Mouse (Mus musculus) CH12.LX (cell line): ENCODE results near the gene Agbl2. TPM values are rescaled to one million over a fixed set of nuclear protein-coding genes. Genes with fewer than 3 reads are reported as not detected.

Experiments
- DNase-seq: peaks from one replicate; pipeline ENCODE4 v3.0.0-alpha.2; 2013; ENCODE audit errors: extremely low read depth
- H3K27ac ChIP-seq: 2 replicates; pipeline ENCODE4 v1.5.1; 2012; ENCODE audit warnings: low read depth, mild to moderate bottlenecking, control low read depth, moderate library complexity; ENCODE audit not compliant: insufficient read depth
- H3K27me3 ChIP-seq: replicated peaks from 2 replicates; pipeline ENCODE3; 2012; ENCODE audit warnings: inconsistent platforms
- H3K36me3 ChIP-seq, 2 experiments: replicated peaks in 1 of 2; 2 replicates each; pipeline versions ENCODE3 to v1.6.1; 2012; ENCODE audit warnings: inconsistent platforms in 1 of 2, low read length in 1 of 2, mild to moderate bottlenecking in 1 of 2, mixed read lengths in 1 of 2, moderate library complexity in 1 of 2; ENCODE audit not compliant: control insufficient read depth in 1 of 2, insufficient read depth in 1 of 2
- H3K4me1 ChIP-seq, 2 experiments: 2 replicates each; pipeline ENCODE4 v1.6.1; 2012; ENCODE audit warnings: inconsistent platforms in 1 of 2, moderate library complexity in 1 of 2; ENCODE audit not compliant: insufficient read depth in 2 of 2, control insufficient read depth in 1 of 2
- H3K4me2 ChIP-seq: 2 replicates; pipeline ENCODE4 v1.6.1; 2012; ENCODE audit warnings: low read depth, mild to moderate bottlenecking, control low read depth; ENCODE audit not compliant: poor library complexity, insufficient read depth, severe bottlenecking
- H3K4me3 ChIP-seq, 3 experiments: fragments of 150-350 bp in 1 of 3; sonication (generic) in 1 of 3; replicated peaks in 1 of 3; 2 replicates each; pipeline versions ENCODE3 to v1.5.1; 2011 to 2012; ENCODE audit warnings: low read depth in 2 of 3, low read length in 2 of 3, mild to moderate bottlenecking in 2 of 3, moderate library complexity in 2 of 3, control low read depth in 1 of 3, improper control_type of control experiment in 1 of 3, inconsistent platforms in 1 of 3, mixed read lengths in 1 of 3; ENCODE audit not compliant: poor library complexity in 1 of 3
- H3K79me2 ChIP-seq: replicated peaks from 2 replicates; pipeline ENCODE4 v1.6.1; 2012; ENCODE audit warnings: mild to moderate bottlenecking, moderate library complexity; ENCODE audit not compliant: control insufficient read depth, poor library complexity, insufficient read depth, severe bottlenecking; ENCODE audit errors: extremely low read depth
- H3K9ac ChIP-seq: 2 replicates; pipeline ENCODE4 v1.6.1; 2012; ENCODE audit warnings: low read depth, mild to moderate bottlenecking, control low read depth, moderate library complexity; ENCODE audit not compliant: insufficient read depth
- H3K9me3 ChIP-seq: replicated peaks from 2 replicates; pipeline ENCODE3; 2012; ENCODE audit warnings: low read length, inconsistent platforms, mixed read lengths
- BHLHE40 ChIP-seq: IDR thresholded peaks from 2 replicates; pipeline ENCODE4 v1.6.1; 2011; ENCODE audit warnings: mild to moderate bottlenecking, low read depth, low read length, improper control_type of control experiment
- CHD1 ChIP-seq: IDR thresholded peaks from 2 replicates; pipeline ENCODE4 v1.6.1; 2012; ENCODE audit warnings: low read depth, low read length, improper control_type of control experiment, inconsistent platforms
- CHD2 ChIP-seq: IDR thresholded peaks from 2 replicates; pipeline ENCODE4 v1.6.1; 2011; ENCODE audit warnings: low read length, improper control_type of control experiment
- E2F4 ChIP-seq: IDR thresholded peaks from 2 replicates; pipeline ENCODE4 v1.6.1; 2011; ENCODE audit warnings: low read depth, low read length, improper control_type of control experiment; ENCODE audit not compliant: insufficient replicate concordance
- ELF1 ChIP-seq: IDR thresholded peaks from 2 replicates; pipeline ENCODE4 v1.6.1; 2014; ENCODE audit warnings: low read depth, mild to moderate bottlenecking, inconsistent platforms, low read length, improper control_type of control experiment
- GABPA ChIP-seq: IDR thresholded peaks from 2 replicates; pipeline ENCODE4 v1.6.1; 2012; ENCODE audit warnings: low read depth, low read length, improper control_type of control experiment, inconsistent platforms; ENCODE audit not compliant: insufficient replicate concordance
- JUND ChIP-seq: conservative IDR thresholded peaks from 2 replicates; pipeline ENCODE4 v1.6.1; 2011; ENCODE audit warnings: low read depth, low read length, improper control_type of control experiment
- KAT2A ChIP-seq: IDR thresholded peaks from 2 replicates; pipeline ENCODE4 v1.6.1; 2012; ENCODE audit warnings: low read length, improper control_type of control experiment, inconsistent platforms; ENCODE audit not compliant: insufficient replicate concordance
- MAFK ChIP-seq: IDR thresholded peaks from 2 replicates; pipeline ENCODE4 v1.6.1; 2011; ENCODE audit warnings: low read length, improper control_type of control experiment; ENCODE audit not compliant: insufficient replicate concordance
- MAX ChIP-seq: IDR thresholded peaks from 2 replicates; pipeline ENCODE4 v1.6.1; 2011; ENCODE audit warnings: low read length, improper control_type of control experiment
- MAZ ChIP-seq: IDR thresholded peaks from 2 replicates; pipeline ENCODE4 v1.6.1; 2012; ENCODE audit warnings: low read depth, mild to moderate bottlenecking, inconsistent platforms, low read length, improper control_type of control experiment, moderate library complexity
- MXI1 ChIP-seq: IDR thresholded peaks from 2 replicates; pipeline ENCODE4 v1.6.1; 2011; ENCODE audit warnings: mild to moderate bottlenecking, low read depth, low read length, improper control_type of control experiment
- RCOR1 ChIP-seq: conservative IDR thresholded peaks from 2 replicates; pipeline ENCODE4 v1.6.1; 2012; ENCODE audit warnings: low read depth, mild to moderate bottlenecking, inconsistent platforms, low read length, improper control_type of control experiment
- SMC3 ChIP-seq: IDR thresholded peaks from 2 replicates; pipeline ENCODE4 v1.6.1; 2011; ENCODE audit warnings: low read depth, low read length, improper control_type of control experiment
- TBP ChIP-seq: conservative IDR thresholded peaks from 2 replicates; pipeline ENCODE4 v1.6.1; 2011; ENCODE audit warnings: low read depth, low read length, improper control_type of control experiment
- TCF12 ChIP-seq: IDR thresholded peaks from 2 replicates; pipeline ENCODE4 v1.6.1; 2014; ENCODE audit warnings: low read depth, mild to moderate bottlenecking, inconsistent platforms, low read length, improper control_type of control experiment
- UBTF ChIP-seq: IDR thresholded peaks from 2 replicates; pipeline ENCODE4 v1.6.1; 2012; ENCODE audit warnings: low read depth, mild to moderate bottlenecking, inconsistent platforms, low read length, improper control_type of control experiment, moderate library complexity
- USF1 ChIP-seq: IDR thresholded peaks from 2 replicates; pipeline ENCODE4 v1.6.1; 2014; ENCODE audit warnings: low read depth, mild to moderate bottlenecking, inconsistent platforms, low read length, improper control_type of control experiment
- ZKSCAN1 ChIP-seq: IDR thresholded peaks from 2 replicates; pipeline ENCODE4 v1.6.1; 2012; ENCODE audit warnings: low read depth, inconsistent platforms, low read length, improper control_type of control experiment, borderline replicate concordance
- ZNF384 ChIP-seq: IDR thresholded peaks from 2 replicates; pipeline ENCODE4 v1.6.1; 2012; ENCODE audit warnings: low read depth, low read length, improper control_type of control experiment, inconsistent platforms
- dilution Hi-C: fragments of 300-500 bp; cut with MboI; formaldehyde crosslinking; loops from 2 replicates; pipeline ENCODE4 v1.14.3; 2020; ENCODE audit warnings: low sequenced_read_pairs; ENCODE audit not compliant: extremely low pct_unique_long_range_greater_than_20kb, extremely low pct_ligation_motif_present
- in situ Hi-C: fragments of 300-500 bp; cut with MboI; formaldehyde crosslinking; loops from 3 replicates; pipeline ENCODE4 v1.14.3; 2019; ENCODE audit warnings: low sequenced_read_pairs, low pct_ligation_motif_present, low pct_unique_long_range_greater_than_20kb, mixed read lengths
- polyA plus RNA-seq: library from polyadenylated mRNA; unstranded; fragments of >175 nt; gene quantifications from 2 replicates; pipeline ENCODE4 v1.2.1, GENCODE M21; 2012; ENCODE audit warnings: low read depth; ENCODE audit not compliant: insufficient read length
- total RNA-seq, 2 experiments: library from RNA; depleted of rRNA; stranded (reverse); fragments of 300-350 nt in 1 of 2; fragments of >200 nt in 1 of 2; gene quantifications; 2 replicates each; pipeline ENCODE4 v1.2.3; 2012 to 2014

Agbl2 gene
- total and polyA plus RNA-seq, 3 experiments, result not detected

DNA sequence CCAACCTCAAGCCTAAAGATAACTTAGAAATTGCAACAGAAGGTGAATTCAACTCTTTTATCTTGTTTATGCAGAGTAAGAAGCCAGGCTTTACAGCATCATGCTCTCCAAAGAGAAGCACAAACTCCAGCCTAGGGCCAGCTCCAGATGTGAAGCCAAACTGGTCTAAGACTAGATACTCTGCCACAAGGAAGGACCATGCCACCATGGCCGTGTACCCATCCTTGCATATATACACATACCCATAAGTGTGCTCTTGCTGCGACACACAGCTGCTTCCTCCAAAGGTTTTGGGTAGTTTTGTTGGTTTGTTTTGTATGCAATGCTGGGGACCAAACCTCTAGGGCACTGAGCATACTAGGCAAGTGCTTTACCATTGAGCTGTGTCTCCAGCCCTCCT, 32.7 kb downstream of the Agbl2 start:
- peaks cover 0 to 7% of the 10 kb centered on the region in 2 experiments for H3K4me1 ChIP-seq
- no peaks in the 10 kb centered on the region for H3K27me3 ChIP-seq
- TF ChIP-seq ZNF384 (no peak), SMC3 (no peak), KAT2A (no peak), MXI1 (no peak), TCF12 (no peak), UBTF (no peak), CHD2 (no peak), CHD1 (no peak), MAX (no peak), GABPA (no peak), USF1 (no peak), TBP (no peak), E2F4 (no peak)
- TF ChIP-seq, all 38 proteins: peak for 0
- Histone ChIP-seq H3K4me3 (no peak overlapping the region), H3K36me3 (no peaks in the 10 kb centered on the region), H3K9me3 (peaks cover 2% of the 10 kb centered on the region), H3K79me2 (no peaks in the 10 kb centered on the region), H3K9ac (no peak overlapping the region), H3K4me2 (no peak overlapping the region), H3K27ac (no peak overlapping the region)
- no peak for DNase-seq
- dilution Hi-C loops (no loop called here), in situ Hi-C loops (no loop called here)

DNA sequence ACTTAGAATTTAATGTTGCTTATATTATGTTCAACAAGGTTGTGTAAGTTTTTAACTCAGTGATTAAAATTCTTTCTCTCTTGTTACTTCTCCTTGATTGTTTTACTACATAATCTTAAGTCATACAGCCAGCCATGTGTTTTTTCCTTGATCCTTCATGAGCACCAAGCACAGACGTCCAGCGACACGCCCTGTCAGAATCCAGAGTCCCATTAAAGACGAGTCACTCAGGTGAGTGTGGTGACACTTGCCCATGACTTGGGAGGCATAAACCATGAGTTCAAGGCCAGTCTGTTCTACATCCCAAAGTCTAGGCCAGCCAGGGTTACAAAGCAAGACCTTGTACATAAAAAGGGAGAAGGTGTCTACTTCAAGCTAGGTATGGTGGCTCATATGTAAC, 33.6 kb downstream of the Agbl2 start:
- dilution Hi-C loops, result no loop called here
- H3K9me3 ChIP-seq, result peaks cover 11% of the 10 kb centered on the region
- no peak for DNase-seq
- H3K4me1 ChIP-seq, result peaks cover 1 to 10% of the 10 kb centered on the region in 2 experiments
- no peaks in the 10 kb centered on the region for H3K36me3 ChIP-seq
- H3K27ac ChIP-seq, result no peak overlapping the region
- in situ Hi-C loops, result no loop called here
- no peak overlapping the region for H3K4me2 ChIP-seq
- TF ChIP-seq E2F4 (no peak), BHLHE40 (no peak), TBP (no peak), UBTF (no peak), ZKSCAN1 (no peak), SMC3 (no peak), RCOR1 (no peak), MAZ (no peak), ELF1 (no peak), JUND (no peak), MAFK (no peak), GABPA (no peak)
- no peaks in the 10 kb centered on the region for H3K27me3 ChIP-seq
- H3K4me3 ChIP-seq, result no peak overlapping the region
- H3K9ac ChIP-seq, result no peak overlapping the region
- H3K79me2 ChIP-seq, result no peaks in the 10 kb centered on the region
